Mouse (Mus musculus) kidney, adult 2 months (tissue): ENCODE data around the gene Dach1.

ENCODE experiments used
- CTCF ChIP-seq: fragments of 200-500 bp; conservative IDR thresholded peaks from 2 replicates; pipeline ENCODE4 v1.5.1; 2011; ENCODE audit warnings: low read depth, mild to moderate bottlenecking, control low read depth, low read length, moderate library complexity, mixed read lengths; ENCODE audit not compliant: insufficient read depth, insufficient read length
- POLR2A ChIP-seq: fragments of 200-500 bp; IDR thresholded peaks from one replicate; pipeline ENCODE4 v1.6.1; 2011; ENCODE audit warnings: low read depth, low read length, control low read depth

GRCm38 (mm10) chr14:98134546-98134945 lies 35.0 kb downstream of the Dach1 start:
- TF ChIP-seq CTCF (no peak), POLR2A (no peak)
